9 mouse cellular contexts compared by ENCODE assay signal in genomic region chr11:85713814-85714208, GRCm38 (mm10).
DNase-seq lines count a peak whose midpoint lies in the region; ATAC-seq and TF ChIP-seq lines count a peak whose summit lies in the region.
"Had no signal": no experiment of that assay in that cellular context is flagged by ENCODE, and none has a peak within 500 bp of the region (broad histone marks: within the 10 kb centered on the region; RNA-seq: fewer than 3 reads in every experiment).

No protein-coding gene starts in this region.

- no peak overlapping the region for H3K4me2 ChIP-seq in hindbrain, embryonic 14.5 days (replicated peaks)
- H3K4me2 ChIP-seq in limb, embryonic 12.5 days = peak overlapping the region; percentile 39

- no peak for TF ChIP-seq POLR2A in thymus, adult 2 months (IDR thresholded peaks at IDR 0.05; ENCODE audit: control insufficient read depth, extremely low read depth, insufficient read depth, low read length, poor library complexity)

- peaks cover 54% of the 10 kb centered on the region for H3K4me1 ChIP-seq in hindbrain, embryonic 10.5 days (replicated peaks)
- H3K4me1 ChIP-seq in hindbrain, embryonic 14.5 days (replicated peaks; ENCODE audit: control insufficient read depth, insufficient read depth, low read length) = peaks cover 13% of the 10 kb centered on the region
- H3K4me1 ChIP-seq in E14TG2a.4 (replicated peaks; ENCODE audit: low read depth, low read length) = peaks cover 34% of the 10 kb centered on the region
- H3K4me1 ChIP-seq in brown adipose tissue, adult 24 weeks (ENCODE audit: control insufficient read depth, insufficient read depth, insufficient read length, low read length) = peaks cover 13% of the 10 kb centered on the region
- H3K4me1 ChIP-seq in limb, embryonic 12.5 days (replicated peaks) = peaks cover 63% of the 10 kb centered on the region
- no peaks in the 10 kb centered on the region for H3K4me1 ChIP-seq in thymus, adult 2 months (replicated peaks; ENCODE audit: control insufficient read depth, insufficient read depth, low read length)

- no peak overlapping the region for H3K9ac ChIP-seq in hindbrain, embryonic 14.5 days
- H3K9ac ChIP-seq in limb, embryonic 12.5 days (replicated peaks) = no peak overlapping the region

- no peaks in the 10 kb centered on the region for H3K9me3 ChIP-seq in hindbrain, embryonic 10.5 days
- no peaks in the 10 kb centered on the region for H3K9me3 ChIP-seq in hindbrain, embryonic 14.5 days (ENCODE audit: control insufficient read depth, low read length)
- no peaks in the 10 kb centered on the region for H3K9me3 ChIP-seq in E14TG2a.4 (ENCODE audit: low read length)
- no peaks in the 10 kb centered on the region for H3K9me3 ChIP-seq in limb, embryonic 12.5 days

- TF ChIP-seq CTCF in E14TG2a.4 (conservative IDR thresholded peaks at IDR 0.05; ENCODE audit: low read length) = no peak
- no peak for TF ChIP-seq CTCF in thymus, adult 2 months (IDR thresholded peaks at IDR 0.05; ENCODE audit: borderline replicate concordance, control insufficient read depth, extremely low read depth, insufficient read depth, low read length, poor library complexity)

- 3% methylated on average over 2 of the region's 2 CpGs for WGBS in hindbrain, embryonic 10.5 days
- WGBS in hindbrain, embryonic 14.5 days = 9% methylated on average over 2 of the region's 2 CpGs
- WGBS in limb, embryonic 12.5 days = 10% methylated on average over 2 of the region's 2 CpGs
- WGBS in thymus, adult 2 months = 37% methylated on average over 2 of the region's 2 CpGs

- H3K27ac ChIP-seq in hindbrain, embryonic 10.5 days = peak overlapping the region; percentile 62
- H3K27ac ChIP-seq in hindbrain, embryonic 14.5 days = no peak overlapping the region
- H3K27ac ChIP-seq in brown adipose tissue, adult 24 weeks (replicated peaks; ENCODE audit: low read depth, low read length) = peak overlapping the region; percentile 39
- peak overlapping the region; percentile 64 for H3K27ac ChIP-seq in limb, embryonic 12.5 days
- H3K27ac ChIP-seq in thymus, adult 2 months (ENCODE audit: control insufficient read depth, insufficient read depth, low read length) = no peak overlapping the region

- H3K4me3 ChIP-seq in hindbrain, embryonic 10.5 days = peak overlapping the region; percentile 18; the same call in 1 of the 2 replicates
- no peak overlapping the region for H3K4me3 ChIP-seq in hindbrain, embryonic 14.5 days (replicated peaks; ENCODE audit: low read length)
- 0 out of 2 replicates have a peak overlapping the region, but pooled peaks have one; percentile 3 for H3K4me3 ChIP-seq in E14TG2a.4 (replicated peaks; ENCODE audit: low read length)
- H3K4me3 ChIP-seq in brown adipose tissue, adult 24 weeks (ENCODE audit: insufficient read depth, low read depth, low read length) = no peak overlapping the region
- H3K4me3 ChIP-seq in limb, embryonic 12.5 days (replicated peaks) = no peak overlapping the region
- H3K4me3 ChIP-seq in thymus, adult 2 months (ENCODE audit: control insufficient read depth, insufficient read depth, low read length) = no peak overlapping the region

- peaks cover 66% of the 10 kb centered on the region for H3K27me3 ChIP-seq in hindbrain, embryonic 10.5 days (ENCODE audit: insufficient read depth, poor library complexity, severe bottlenecking)
- peaks cover 4% of the 10 kb centered on the region; the same call in 1 of the 2 replicates for H3K27me3 ChIP-seq in hindbrain, embryonic 14.5 days (ENCODE audit: control insufficient read depth, insufficient read depth, low read length)
- peaks cover 12% of the 10 kb centered on the region; the same call in 1 of the 2 replicates for H3K27me3 ChIP-seq in E14TG2a.4 (ENCODE audit: insufficient read depth, low read length)
- peaks cover 63% of the 10 kb centered on the region for H3K27me3 ChIP-seq in limb, embryonic 12.5 days
- H3K27me3 ChIP-seq in thymus, adult 2 months (ENCODE audit: control insufficient read depth, insufficient read depth, low read length) = no peaks in the 10 kb centered on the region

- no peaks in the 10 kb centered on the region for H3K36me3 ChIP-seq in hindbrain, embryonic 10.5 days
- no peaks in the 10 kb centered on the region for H3K36me3 ChIP-seq in hindbrain, embryonic 14.5 days (replicated peaks; ENCODE audit: control insufficient read depth, insufficient read depth)
- no peaks in the 10 kb centered on the region for H3K36me3 ChIP-seq in E14TG2a.4 (ENCODE audit: insufficient read depth, low read length)
- no peaks in the 10 kb centered on the region for H3K36me3 ChIP-seq in limb, embryonic 12.5 days
- no peaks in the 10 kb centered on the region for H3K36me3 ChIP-seq in thymus, adult 2 months (ENCODE audit: control insufficient read depth, insufficient read depth, low read length)

- ATAC-seq in hindbrain, embryonic 14.5 days (ENCODE audit: low FRiP score) = no peak
- no peak for ATAC-seq in limb, embryonic 12.5 days (ENCODE audit: insufficient number of reproducible peaks, insufficient read depth, low FRiP score, low TSS enrichment, low read depth)

- DNase-seq in hindbrain, embryonic 10.5 days (ENCODE audit: low spot score) = no peak
- DNase-seq in hindbrain, embryonic 14.5 days (ENCODE audit: low spot score) = no peak
- no peak for DNase-seq in cerebellum, adult 11 months
- no peak for DNase-seq in frontal cortex, postnatal 10 days (ENCODE audit: low spot score in 2 of 2)
- DNase-seq in thymus, adult 2 months = no peak
- DNase-seq: thymus, postnatal 25 days had no signal

Comparison
In these comparisons a context has a peak if more than half of its experiments do, and no peak if none do; other contexts are left out.
1. H3K27ac ChIP-seq: peak in hindbrain, embryonic 10.5 days (single experiment), brown adipose tissue, adult 24 weeks (single experiment) and limb, embryonic 12.5 days (single experiment); none in hindbrain, embryonic 14.5 days (single experiment) and thymus, adult 2 months (single experiment).
2. H3K4me3 ChIP-seq: peak in hindbrain, embryonic 10.5 days (single experiment) and E14TG2a.4 (single experiment); none in hindbrain, embryonic 14.5 days (single experiment), brown adipose tissue, adult 24 weeks (single experiment), limb, embryonic 12.5 days (single experiment) and thymus, adult 2 months (single experiment).